Mouse (Mus musculus) intestine, embryonic 14.5 days (tissue): ENCODE results near the gene R3hcc1l. TPM values are rescaled to one million over a fixed set of nuclear protein-coding genes. Genes with fewer than 3 reads are reported as not detected.

Experiments used
- ATAC-seq: fragments of 200-750 bp; cut with Nextera tagmentation; replicated peaks from 2 replicates; pipeline ENCODE4 v1.8.0; 2017; ENCODE audit warnings: low read depth, moderate number of reproducible peaks, moderate TSS enrichment, moderate library complexity; ENCODE audit not compliant: low FRiP score, low TSS enrichment
- DNase-seq: peaks from one replicate; pipeline ENCODE4 v3.0.0-alpha.2; 2018; ENCODE audit warnings: low spot score
- H3K27ac ChIP-seq: fragments of 300-500 bp; sonication (generic); 2 replicates; pipeline ENCODE4 v1.5.1; 2014; ENCODE audit warnings: low read depth, mild to moderate bottlenecking, control low read depth
- H3K27me3 ChIP-seq: fragments of 300-500 bp; sonication (generic); replicated peaks from 2 replicates; pipeline ENCODE4 v1.6.1; 2014; ENCODE audit warnings: low read length, control low read depth; ENCODE audit not compliant: control insufficient read depth, insufficient read depth
- H3K36me3 ChIP-seq: fragments of 300-500 bp; sonication (generic); 2 replicates; pipeline ENCODE4 v1.6.1; 2014; ENCODE audit warnings: low read length, control low read depth; ENCODE audit not compliant: control insufficient read depth, insufficient read depth
- H3K4me1 ChIP-seq: fragments of 300-500 bp; sonication (generic); replicated peaks from 2 replicates; pipeline ENCODE4 v1.6.1; 2014; ENCODE audit warnings: low read length, control low read depth, mixed read lengths; ENCODE audit not compliant: control insufficient read depth, insufficient read depth
- H3K4me2 ChIP-seq: fragments of 300-500 bp; sonication (generic); 2 replicates; pipeline ENCODE4 v1.6.1; 2014; ENCODE audit warnings: low read length
- H3K4me3 ChIP-seq: fragments of 300-500 bp; sonication (generic); 2 replicates; pipeline ENCODE4 v1.5.1; 2014; ENCODE audit warnings: low read depth, low read length, control low read depth, mixed read lengths
- H3K9ac ChIP-seq: fragments of 300-500 bp; sonication (generic); 2 replicates; pipeline ENCODE4 v1.6.1; 2014; ENCODE audit warnings: mild to moderate bottlenecking, low read length
- H3K9me3 ChIP-seq: fragments of 300-500 bp; sonication (generic); 2 replicates; pipeline ENCODE4 v1.6.1; 2016; ENCODE audit warnings: low read length, control low read depth; ENCODE audit not compliant: control insufficient read depth
- WGBS: fragments of 180-500 bp; shearing (Covaris S2); extraction: QIAGEN DNeasy Blood & Tissue Kit; methylation state at CpG from one replicate; pipeline ENCODE4 v1.1.7; 2014; 5-methylcytosine and 5-hydroxymethylcytosine counted together
- polyA plus RNA-seq: library from polyadenylated mRNA; unstranded; fragments of >200 nt; fragmentation: Nextera tagmentation; extraction: Ambion mirVana; gene quantifications from 2 replicates; pipeline ENCODE4 v1.2.1, GENCODE M21; 2014

Gene R3hcc1l
- polyA plus RNA-seq, 1 experiment from 2014 or later = 21.3 TPM

- Histone ChIP-seq H3K4me1 (no peaks in the 10 kb centered on the region), H3K27me3 (no peaks in the 10 kb centered on the region), H3K9ac (no peak overlapping the region), H3K27ac (no peak overlapping the region), H3K9me3 (no peaks in the 10 kb centered on the region), H3K36me3 (peaks cover 3% of the 10 kb centered on the region; the same call in 1 of the 2 replicates), H3K4me3 (no peak overlapping the region), H3K4me2 (no peak overlapping the region)
- no peak for ATAC-seq
- DNase-seq = peak; percentile 33
- 98% methylated on average over 6 of the region's 6 CpGs for WGBS
These were observed 79.3 kb downstream of the R3hcc1l start for GRCm38 (mm10) chr19:42597896-42598295.

- Histone ChIP-seq H3K4me3 (no peak overlapping the region), H3K9ac (no peak overlapping the region), H3K4me2 (no peak overlapping the region), H3K9me3 (no peaks in the 10 kb centered on the region), H3K27me3 (no peaks in the 10 kb centered on the region), H3K36me3 (no peaks in the 10 kb centered on the region; the same call in 1 of the 2 replicates), H3K27ac (no peak overlapping the region), H3K4me1 (no peaks in the 10 kb centered on the region)
- ATAC-seq (no peak), DNase-seq (peak; percentile 47)
- 84% methylated on average over 17 of the region's 17 CpGs for WGBS
These were observed 81.3 kb downstream of the R3hcc1l start for GRCm38 (mm10) chr19:42599891-42600290.

- Histone ChIP-seq H3K36me3 (no peaks in the 10 kb centered on the region; the same call in 1 of the 2 replicates), H3K9ac (no peak overlapping the region), H3K4me2 (no peak overlapping the region), H3K27ac (no peak overlapping the region), H3K4me1 (no peaks in the 10 kb centered on the region), H3K4me3 (no peak overlapping the region), H3K27me3 (no peaks in the 10 kb centered on the region), H3K9me3 (no peaks in the 10 kb centered on the region)
- WGBS = 70% methylated on average over 3 of the region's 3 CpGs
- peak; percentile 31 for DNase-seq
- no peak for ATAC-seq
These were observed 82.0 kb downstream of the R3hcc1l start for GRCm38 (mm10) chr19:42600591-42600990.

GRCm38 (mm10) chr19:42601445-42601844 lies 82.9 kb downstream of the R3hcc1l start:
- H3K9ac ChIP-seq = no peak overlapping the region
- H3K4me3 ChIP-seq = no peak overlapping the region
- H3K27me3 ChIP-seq = no peaks in the 10 kb centered on the region
- no peaks in the 10 kb centered on the region; the same call in 1 of the 2 replicates for H3K36me3 ChIP-seq
- 86% methylated on average over 2 of the region's 2 CpGs for WGBS
- no peaks in the 10 kb centered on the region for H3K9me3 ChIP-seq
- no peaks in the 10 kb centered on the region for H3K4me1 ChIP-seq
- H3K4me2 ChIP-seq = no peak overlapping the region
- ATAC-seq (no peak), DNase-seq (peak; percentile 44)
- no peak overlapping the region for H3K27ac ChIP-seq

GRCm38 (mm10) chr19:42602041-42602440 lies 83.5 kb downstream of the R3hcc1l start:
- Histone ChIP-seq H3K4me3 (no peak overlapping the region), H3K9me3 (no peaks in the 10 kb centered on the region), H3K27me3 (no peaks in the 10 kb centered on the region), H3K27ac (no peak overlapping the region), H3K9ac (no peak overlapping the region), H3K4me2 (no peak overlapping the region), H3K4me1 (no peaks in the 10 kb centered on the region), H3K36me3 (no peaks in the 10 kb centered on the region)
- WGBS = 73% methylated on average over 8 of the region's 8 CpGs
- DNase-seq = peak; percentile 7
- ATAC-seq = no peak

- Histone ChIP-seq H3K27ac (no peak overlapping the region), H3K36me3 (no peaks in the 10 kb centered on the region), H3K4me1 (no peaks in the 10 kb centered on the region), H3K4me2 (no peak overlapping the region), H3K4me3 (no peak overlapping the region), H3K9me3 (no peaks in the 10 kb centered on the region), H3K9ac (no peak overlapping the region), H3K27me3 (no peaks in the 10 kb centered on the region)
- ATAC-seq (no peak), DNase-seq (no peak)
- 69% methylated on average over 8 of the region's 8 CpGs for WGBS
These were observed 84.0 kb downstream of the R3hcc1l start for GRCm38 (mm10) chr19:42602576-42602975.

- no peak overlapping the region for H3K4me2 ChIP-seq
- H3K9me3 ChIP-seq = no peaks in the 10 kb centered on the region
- H3K36me3 ChIP-seq = no peaks in the 10 kb centered on the region
- no peak overlapping the region for H3K27ac ChIP-seq
- WGBS = 97% methylated on average over 5 of the region's 5 CpGs
- DNase-seq (no peak), ATAC-seq (no peak)
- peaks cover 3% of the 10 kb centered on the region for H3K4me1 ChIP-seq
- no peaks in the 10 kb centered on the region for H3K27me3 ChIP-seq
- H3K9ac ChIP-seq = no peak overlapping the region
- H3K4me3 ChIP-seq = no peak overlapping the region
These were observed 89.5 kb downstream of the R3hcc1l start for GRCm38 (mm10) chr19:42608082-42608481.

GRCm38 (mm10) chr19:42609716-42610115 lies 91.2 kb downstream of the R3hcc1l start:
- Histone ChIP-seq H3K36me3 (no peaks in the 10 kb centered on the region), H3K9ac (no peak overlapping the region), H3K4me2 (no peak overlapping the region), H3K4me3 (no peak overlapping the region), H3K9me3 (no peaks in the 10 kb centered on the region), H3K27me3 (0 out of 2 replicates have a peak, but pooled peaks cover 5% of the 10 kb centered on the region), H3K4me1 (peaks cover 6% of the 10 kb centered on the region), H3K27ac (no peak overlapping the region)
- no peak for DNase-seq
- ATAC-seq = no peak
- 96% methylated on average over 3 of the region's 3 CpGs for WGBS

GRCm38 (mm10) chr19:42611746-42612145 lies 93.2 kb downstream of the R3hcc1l start:
- WGBS = 83% methylated on average over 4 of the region's 4 CpGs
- no peaks in the 10 kb centered on the region for H3K36me3 ChIP-seq
- DNase-seq = no peak
- H3K9me3 ChIP-seq = no peaks in the 10 kb centered on the region
- no peak overlapping the region for H3K4me2 ChIP-seq
- 0 out of 2 replicates have a peak, but pooled peaks cover 5% of the 10 kb centered on the region for H3K27me3 ChIP-seq
- H3K4me3 ChIP-seq = no peak overlapping the region
- ATAC-seq = no peak
- H3K4me1 ChIP-seq = peaks cover 6% of the 10 kb centered on the region
- H3K9ac ChIP-seq = no peak overlapping the region
- H3K27ac ChIP-seq = no peak overlapping the region
